Mouse (Mus musculus): ENCODE measurements around the gene Pdpn.

- TF ChIP-seq CTCF (IDR thresholded peaks at IDR 0.05; ENCODE audit: control insufficient read depth, insufficient read depth, insufficient replicate concordance, low read depth, low read length) (no peak), POLR2A (IDR thresholded peaks at IDR 0.05; ENCODE audit: control insufficient read depth, low read depth, low read length) (no peak)
Measured at GRCm38 (mm10) chr4:143255541-143255940, 43.8 kb downstream of the Pdpn start.

Measured in testis, adult 2 months (tissue).